Mouse (Mus musculus) neural tube, embryonic 14.5 days (tissue): ENCODE data around the gene Abhd6. TPM values are rescaled to one million over a fixed set of nuclear protein-coding genes. Genes with fewer than 3 reads are reported as not detected.

Source experiments
- ATAC-seq: fragments of 200-750 bp; cut with Nextera tagmentation; 2 replicates; pipeline ENCODE4 v1.8.0; 2017; ENCODE audit warnings: low read depth, mild to moderate bottlenecking, moderate TSS enrichment, moderate library complexity
- H3K27ac ChIP-seq: fragments of 300-500 bp; sonication (generic); 2 replicates; pipeline ENCODE4 v1.5.1; 2014; ENCODE audit warnings: low read depth, mild to moderate bottlenecking, control low read depth, low read length, moderate library complexity, mixed read lengths
- H3K27me3 ChIP-seq: fragments of 300-500 bp; sonication (generic); 2 replicates; pipeline ENCODE4 v1.6.1; 2014; ENCODE audit warnings: low read length; ENCODE audit not compliant: control insufficient read depth, insufficient read depth
- H3K36me3 ChIP-seq: fragments of 300-500 bp; sonication (generic); 2 replicates; pipeline ENCODE4 v1.6.1; 2014; ENCODE audit warnings: low read length, mixed read lengths; ENCODE audit not compliant: control insufficient read depth, insufficient read depth
- H3K4me1 ChIP-seq: fragments of 300-500 bp; sonication (generic); 2 replicates; pipeline ENCODE4 v1.6.1; 2014; ENCODE audit warnings: low read length; ENCODE audit not compliant: control insufficient read depth, insufficient read depth
- H3K4me2 ChIP-seq: fragments of 300-500 bp; sonication (generic); 2 replicates; pipeline ENCODE4 v1.6.1; 2014; ENCODE audit warnings: mild to moderate bottlenecking, low read depth, low read length, control low read depth
- H3K4me3 ChIP-seq: fragments of 300-500 bp; sonication (generic); 2 replicates; pipeline ENCODE4 v1.5.1; 2014; ENCODE audit warnings: low read depth, low read length, control low read depth, mixed read lengths
- H3K9ac ChIP-seq: fragments of 300-500 bp; sonication (generic); replicated peaks from 2 replicates; pipeline ENCODE4 v1.6.1; 2014; ENCODE audit warnings: low read depth, mild to moderate bottlenecking, control low read depth, low read length, mixed read lengths
- H3K9me3 ChIP-seq: fragments of 300-500 bp; sonication (generic); 2 replicates; pipeline ENCODE4 v1.6.1; 2016; ENCODE audit warnings: low read length; ENCODE audit not compliant: control insufficient read depth
- WGBS: fragments of 180-500 bp; shearing (Covaris S2); extraction: QIAGEN DNeasy Blood & Tissue Kit; methylation state at CpG from one replicate; pipeline ENCODE4 v1.1.7; 2014; 5-methylcytosine and 5-hydroxymethylcytosine counted together
- polyA plus RNA-seq: library from polyadenylated mRNA; unstranded; fragments of >200 nt; fragmentation: Nextera tagmentation; extraction: Ambion mirVana; gene quantifications from 2 replicates; pipeline ENCODE4 v1.2.1, GENCODE M21; 2014

Abhd6 gene
- polyA plus RNA-seq, 1 experiment from 2014 or later = 35.3 TPM

DNA sequence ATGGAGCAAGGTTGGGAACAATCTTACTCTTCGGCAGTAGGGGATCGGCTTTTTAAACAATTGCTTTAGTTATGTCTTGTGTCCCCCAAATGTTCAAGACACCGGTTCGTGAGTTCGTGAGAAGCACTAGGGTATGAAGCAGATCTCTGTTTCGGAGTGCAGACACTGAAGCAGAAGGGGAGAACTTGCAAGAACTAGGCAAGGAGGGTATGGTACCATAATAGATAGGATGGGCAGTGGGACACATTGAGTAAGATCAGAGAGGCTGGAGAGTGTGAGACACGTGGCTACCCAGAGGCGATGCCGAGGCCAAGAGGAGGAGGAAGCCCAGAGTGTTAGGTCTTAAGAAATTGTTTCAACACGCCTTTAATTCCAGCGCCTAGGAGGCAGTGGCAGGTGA is 78.0 kb downstream of the Abhd6 start:
- H3K4me1 ChIP-seq = peaks cover 13% of the 10 kb centered on the region
- H3K9ac ChIP-seq = peak overlapping the region; percentile 74
- 5% methylated on average over 11 of the region's 11 CpGs for WGBS
- H3K9me3 ChIP-seq = no peaks in the 10 kb centered on the region
- H3K4me2 ChIP-seq = peak overlapping the region; percentile 96
- peak; percentile 59 for ATAC-seq
- no peaks in the 10 kb centered on the region for H3K27me3 ChIP-seq
- H3K4me3 ChIP-seq = peak overlapping the region; percentile 74
- H3K36me3 ChIP-seq = peaks cover 6% of the 10 kb centered on the region; the same call in 1 of the 2 replicates
- peak overlapping the region; percentile 84 for H3K27ac ChIP-seq

DNA sequence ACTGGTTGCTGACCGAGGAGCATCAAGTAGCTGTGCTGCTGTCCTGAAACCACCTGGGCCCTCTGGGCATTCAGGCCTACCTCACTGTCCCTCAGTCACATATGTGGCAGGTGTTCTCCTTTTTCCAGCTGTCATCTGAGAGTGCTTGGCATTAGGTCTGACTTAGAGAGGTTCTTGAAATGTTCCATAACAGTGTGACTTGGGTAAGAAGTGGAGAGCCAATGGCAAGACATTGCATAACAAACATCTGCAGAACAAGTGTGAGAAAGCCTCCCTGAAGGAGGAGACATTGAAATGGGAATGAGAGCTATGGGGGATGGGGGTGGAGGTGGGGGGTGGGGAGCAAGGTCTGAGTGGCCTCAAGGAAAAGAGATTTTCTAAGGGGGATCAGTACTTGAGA is 80.2 kb downstream of the Abhd6 start:
- Histone ChIP-seq H3K27ac (no peak overlapping the region), H3K4me3 (no peak overlapping the region), H3K4me1 (peaks cover 13% of the 10 kb centered on the region), H3K27me3 (no peaks in the 10 kb centered on the region), H3K4me2 (no peak overlapping the region), H3K9ac (no peak overlapping the region), H3K9me3 (no peaks in the 10 kb centered on the region), H3K36me3 (peaks cover 17% of the 10 kb centered on the region; the same call in 1 of the 2 replicates)
- ATAC-seq = no peak
- WGBS = 91% methylated on average over 1 of the region's 1 CpGs

GRCm38 (mm10) chr14:8089016-8089415 is 86.3 kb downstream of the Abhd6 start:
- no peak for ATAC-seq
- Histone ChIP-seq H3K4me1 (no peaks in the 10 kb centered on the region), H3K36me3 (peaks cover 37% of the 10 kb centered on the region), H3K4me2 (no peak overlapping the region), H3K9me3 (no peaks in the 10 kb centered on the region), H3K27me3 (no peaks in the 10 kb centered on the region), H3K4me3 (no peak overlapping the region), H3K27ac (no peak overlapping the region), H3K9ac (no peak overlapping the region)
- 99% methylated on average over 2 of the region's 2 CpGs for WGBS

DNA sequence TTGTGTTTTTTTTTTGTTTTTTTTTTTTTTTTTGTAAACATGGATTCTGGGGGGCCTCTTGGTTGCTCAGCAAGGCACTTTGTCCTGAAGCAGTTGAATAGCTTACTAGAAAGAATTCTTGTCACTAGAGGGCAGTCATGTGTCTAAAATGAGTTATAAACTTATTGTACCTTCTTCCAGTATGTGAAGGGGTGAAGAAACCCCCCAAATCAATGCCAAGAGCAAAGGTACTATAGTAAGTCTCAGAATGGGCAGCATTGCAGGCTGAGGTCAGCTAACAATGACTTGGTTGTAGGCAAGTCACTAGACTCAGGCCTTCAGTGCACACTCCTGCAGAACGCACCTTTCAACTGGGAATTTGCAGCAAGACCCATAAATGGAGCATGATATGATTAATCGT is 89.9 kb downstream of the Abhd6 start:
- H3K9ac ChIP-seq = no peak overlapping the region
- H3K4me1 ChIP-seq = 0 out of 2 replicates have a peak, but pooled peaks cover under 1% of the 10 kb centered on the region
- no peak overlapping the region for H3K4me2 ChIP-seq
- no peaks in the 10 kb centered on the region for H3K9me3 ChIP-seq
- H3K4me3 ChIP-seq = no peak overlapping the region
- no peak overlapping the region for H3K27ac ChIP-seq
- WGBS = 97% methylated on average over 2 of the region's 2 CpGs
- H3K36me3 ChIP-seq = peaks cover 24% of the 10 kb centered on the region
- no peak for ATAC-seq
- H3K27me3 ChIP-seq = no peaks in the 10 kb centered on the region

GRCm38 (mm10) chr14:8093427-8093826 is 90.7 kb downstream of the Abhd6 start:
- no peak overlapping the region for H3K4me3 ChIP-seq
- H3K9me3 ChIP-seq = no peaks in the 10 kb centered on the region
- WGBS = 32% methylated on average over 5 of the region's 5 CpGs
- H3K36me3 ChIP-seq = peaks cover 21% of the 10 kb centered on the region
- H3K4me1 ChIP-seq = 0 out of 2 replicates have a peak, but pooled peaks cover 4% of the 10 kb centered on the region
- ATAC-seq = no peak
- no peak overlapping the region for H3K4me2 ChIP-seq
- H3K27me3 ChIP-seq = no peaks in the 10 kb centered on the region
- H3K27ac ChIP-seq = no peak overlapping the region
- no peak overlapping the region for H3K9ac ChIP-seq

- no peak overlapping the region; the same call in 1 of the 2 replicates for H3K9ac ChIP-seq
- H3K27me3 ChIP-seq = no peaks in the 10 kb centered on the region
- H3K4me2 ChIP-seq = no peak overlapping the region
- no peak for ATAC-seq
- peaks cover 7% of the 10 kb centered on the region for H3K36me3 ChIP-seq
- H3K27ac ChIP-seq = no peak overlapping the region
- WGBS = 74% methylated on average over 3 of the region's 3 CpGs
- H3K4me1 ChIP-seq = peaks cover 10% of the 10 kb centered on the region
- H3K9me3 ChIP-seq = no peaks in the 10 kb centered on the region
- no peak overlapping the region for H3K4me3 ChIP-seq
Observed at GRCm38 (mm10) chr14:8094931-8095561, 92.3 kb downstream of the Abhd6 start.

- H3K27ac ChIP-seq = no peak overlapping the region
- H3K27me3 ChIP-seq = no peaks in the 10 kb centered on the region
- 71% methylated on average over 7 of the region's 7 CpGs for WGBS
- peaks cover 10% of the 10 kb centered on the region for H3K4me1 ChIP-seq
- no peaks in the 10 kb centered on the region for H3K9me3 ChIP-seq
- H3K9ac ChIP-seq = no peak overlapping the region; the same call in 1 of the 2 replicates
- ATAC-seq = no peak
- peaks cover 3% of the 10 kb centered on the region; the same call in 1 of the 2 replicates for H3K36me3 ChIP-seq
- no peak overlapping the region for H3K4me3 ChIP-seq
- no peak overlapping the region for H3K4me2 ChIP-seq
Observed at GRCm38 (mm10) chr14:8095562-8095950, 92.9 kb downstream of the Abhd6 start.

GRCm38 (mm10) chr14:8097978-8098686 is 95.4 kb downstream of the Abhd6 start, which contains the start of gene Pxk:
Gene Pxk (plus strand): TSS chr14:8098211.
- WGBS = 0% methylated on average over 66 of the region's 89 CpGs
- peak within 1 kb of the TSS; percentile 93 for H3K4me3 ChIP-seq
- peak within 1 kb of the TSS; percentile 92 for H3K9ac ChIP-seq
- peaks cover 13% of the 10 kb centered on the region for H3K4me1 ChIP-seq
- ATAC-seq = peak; percentile 96
- H3K27me3 ChIP-seq = no peaks in the 10 kb centered on the region
- H3K9me3 ChIP-seq = no peaks in the 10 kb centered on the region
- H3K4me2 ChIP-seq = peak within 1 kb of the TSS; percentile 72
- no peaks in the 10 kb centered on the region for H3K36me3 ChIP-seq
- peak within 1 kb of the TSS; percentile 82 for H3K27ac ChIP-seq

DNA sequence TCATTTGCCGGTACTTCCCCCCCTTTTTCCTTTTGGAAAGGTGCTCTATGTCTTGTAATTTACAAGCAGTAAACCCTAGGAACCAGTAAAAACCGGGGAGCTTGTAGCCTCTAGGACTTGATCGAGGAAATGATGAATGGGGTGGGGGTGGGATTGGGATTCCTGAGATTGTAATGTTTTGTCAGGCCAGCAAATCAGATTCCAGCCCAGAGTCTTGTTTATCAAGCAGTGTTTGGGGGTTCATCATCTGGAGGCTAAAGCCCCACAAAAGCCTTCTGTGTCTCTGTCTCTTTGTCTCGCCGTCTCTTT is 95.9 kb downstream of the Abhd6 start:
- Histone ChIP-seq H3K27ac (peak overlapping the region; percentile 82), H3K4me3 (peak overlapping the region; percentile 93), H3K36me3 (no peaks in the 10 kb centered on the region), H3K4me1 (peaks cover 16% of the 10 kb centered on the region), H3K9me3 (no peaks in the 10 kb centered on the region), H3K4me2 (peak overlapping the region; percentile 72), H3K9ac (peak overlapping the region; percentile 92), H3K27me3 (no peaks in the 10 kb centered on the region)
- ATAC-seq = no peak; the same call in 1 of the 2 replicates
- WGBS = 3% methylated on average over 5 of the region's 5 CpGs
